Mouse (Mus musculus): ENCODE measurements around the gene Slc15a1. TPM values are rescaled to one million over a fixed set of nuclear protein-coding genes. Genes with fewer than 3 reads are reported as not detected.

Gene Slc15a1
- polyA plus RNA-seq (2012; rRNA removed) = 1.5 and 2.4 TPM in 2 replicates

DNA sequence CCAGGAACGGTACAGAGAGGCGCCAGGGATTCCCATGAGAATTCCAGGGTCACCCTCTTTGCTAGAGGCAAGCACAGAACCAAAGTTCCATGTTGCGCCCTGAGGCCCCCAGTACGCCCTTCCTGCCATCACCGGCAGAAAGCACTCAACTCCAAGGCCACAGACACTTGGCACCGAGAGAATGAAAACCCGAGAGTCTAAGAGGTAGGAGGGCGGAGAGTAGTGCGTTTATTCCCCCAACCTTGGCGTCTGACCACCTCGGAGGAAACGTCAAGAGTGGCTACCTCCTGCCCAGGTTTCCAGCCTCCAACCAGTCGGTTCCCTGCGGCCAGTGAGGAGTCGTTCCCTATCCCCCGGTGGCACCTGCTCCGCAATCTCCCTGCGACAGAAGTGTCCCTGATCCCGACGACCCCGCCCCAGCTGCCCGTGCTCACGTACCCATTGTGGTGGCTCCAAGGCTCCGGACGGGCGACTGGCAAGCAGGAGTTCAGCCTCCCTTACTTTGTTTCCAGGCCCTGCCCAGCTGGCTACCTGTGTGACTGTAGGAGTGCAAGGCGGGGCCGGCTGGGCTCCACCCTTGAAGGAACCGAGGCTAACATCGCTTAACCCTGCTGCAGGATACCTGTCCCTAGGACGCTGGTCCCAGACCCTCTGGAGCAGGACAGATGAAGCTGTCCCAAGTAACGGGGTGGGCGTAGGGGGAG, at the start of gene Slc15a1:
Gene Slc15a1, minus strand, starts transcription at position 472 of the 704 bp plus-strand sequence.
- Histone ChIP-seq H3K4me3 (replicated peaks; ENCODE audit: extremely low read depth, low read depth, low read length) (peak within 1 kb of the TSS; percentile 7), H3K4me1 (ENCODE audit: control insufficient read depth, insufficient read depth, low read length) (no peaks in the 10 kb centered on the region)
- WGBS = 15% methylated on average over 33 of the region's 33 CpGs
- TF ChIP-seq POLR2A (IDR thresholded peaks at IDR 0.05; ENCODE audit: borderline replicate concordance, extremely low read depth, low read depth, low read length) (peak; percentile 34; the same call in 1 of the 2 replicates), CTCF (IDR thresholded peaks at IDR 0.05; ENCODE audit: insufficient read depth, low read length) (no peak)
- DNase-seq = peak; percentile 34

GRCm38 (mm10) chr14:121553785-121554184, 48.7 kb upstream of the Slc15a1 start:
- TF ChIP-seq POLR2A (IDR thresholded peaks at IDR 0.05; ENCODE audit: borderline replicate concordance, extremely low read depth, low read depth, low read length) (no peak), CTCF (IDR thresholded peaks at IDR 0.05; ENCODE audit: insufficient read depth, low read length) (no peak)
- DNase-seq = no peak
- no peaks in the 10 kb centered on the region for H3K4me1 ChIP-seq (ENCODE audit: control insufficient read depth, insufficient read depth, low read length)
- no peak overlapping the region for H3K4me3 ChIP-seq (replicated peaks; ENCODE audit: extremely low read depth, low read depth, low read length)

DNA sequence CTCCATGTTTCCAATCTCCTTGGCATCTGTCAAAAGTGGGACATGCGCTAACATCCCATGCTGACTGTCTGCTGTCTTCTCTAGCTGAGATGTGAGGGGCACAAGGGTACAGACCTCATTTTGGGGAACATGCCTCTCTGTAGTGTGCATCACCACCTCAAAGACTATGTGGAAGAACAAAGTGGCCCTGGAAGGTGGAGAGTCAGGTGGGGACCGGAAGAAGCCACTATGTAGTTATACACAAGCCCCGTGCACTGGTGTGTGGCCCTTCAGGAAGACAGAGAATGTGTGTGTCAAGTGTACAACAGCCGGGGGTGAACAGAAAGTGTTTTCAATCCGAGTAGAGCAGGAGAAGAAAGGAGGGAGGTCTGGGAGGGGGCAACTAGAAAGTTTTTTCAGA, 47.5 kb upstream of the Slc15a1 start:
- DNase-seq = no peak
- WGBS = 80% methylated on average over 5 of the region's 5 CpGs
- Histone ChIP-seq H3K4me3 (replicated peaks; ENCODE audit: extremely low read depth, low read depth, low read length) (no peak overlapping the region), H3K4me1 (ENCODE audit: control insufficient read depth, insufficient read depth, low read length) (no peaks in the 10 kb centered on the region)
- TF ChIP-seq CTCF (IDR thresholded peaks at IDR 0.05; ENCODE audit: insufficient read depth, low read length) (no peak), POLR2A (IDR thresholded peaks at IDR 0.05; ENCODE audit: borderline replicate concordance, extremely low read depth, low read depth, low read length) (no peak)

- Histone ChIP-seq H3K4me3 (replicated peaks; ENCODE audit: extremely low read depth, low read depth, low read length) (no peak overlapping the region), H3K4me1 (ENCODE audit: control insufficient read depth, insufficient read depth, low read length) (no peaks in the 10 kb centered on the region; the same call in 1 of the 2 replicates)
- TF ChIP-seq CTCF (IDR thresholded peaks at IDR 0.05; ENCODE audit: insufficient read depth, low read length) = no peak
- TF ChIP-seq POLR2A (IDR thresholded peaks at IDR 0.05; ENCODE audit: borderline replicate concordance, extremely low read depth, low read depth, low read length) = no peak
- WGBS = 67% methylated on average over 6 of the region's 6 CpGs
- no peak for DNase-seq
Observed at GRCm38 (mm10) chr14:121549834-121550233, 44.8 kb upstream of the Slc15a1 start.

- WGBS = 52% methylated on average over 7 of the region's 7 CpGs
Observed at GRCm38 (mm10) chr14:121547745-121548144, 42.7 kb upstream of the Slc15a1 start.

GRCm38 (mm10) chr14:121546621-121547020, 41.6 kb upstream of the Slc15a1 start:
- 66% methylated on average over 5 of the region's 5 CpGs for WGBS
- DNase-seq = no peak
- Histone ChIP-seq H3K4me3 (replicated peaks; ENCODE audit: extremely low read depth, low read depth, low read length) (no peak overlapping the region), H3K4me1 (ENCODE audit: control insufficient read depth, insufficient read depth, low read length) (no peaks in the 10 kb centered on the region; the same call in 1 of the 2 replicates)
- TF ChIP-seq POLR2A (IDR thresholded peaks at IDR 0.05; ENCODE audit: borderline replicate concordance, extremely low read depth, low read depth, low read length) (no peak), CTCF (IDR thresholded peaks at IDR 0.05; ENCODE audit: insufficient read depth, low read length) (no peak)

More at GRCm38 (mm10) chr14:121547745-121548144, 42.7 kb upstream of the Slc15a1 start:
- TF ChIP-seq POLR2A (IDR thresholded peaks at IDR 0.05; ENCODE audit: borderline replicate concordance, extremely low read depth, low read depth, low read length) (no peak), CTCF (IDR thresholded peaks at IDR 0.05; ENCODE audit: insufficient read depth, low read length) (no peak)
- DNase-seq = no peak
- Histone ChIP-seq H3K4me1 (ENCODE audit: control insufficient read depth, insufficient read depth, low read length) (no peaks in the 10 kb centered on the region; the same call in 1 of the 2 replicates), H3K4me3 (replicated peaks; ENCODE audit: extremely low read depth, low read depth, low read length) (no peak overlapping the region)

- Histone ChIP-seq H3K4me1 (ENCODE audit: control insufficient read depth, insufficient read depth, low read length) (no peaks in the 10 kb centered on the region; the same call in 1 of the 2 replicates), H3K4me3 (replicated peaks; ENCODE audit: extremely low read depth, low read depth, low read length) (no peak overlapping the region)
- WGBS = 81% methylated on average over 14 of the region's 14 CpGs
- DNase-seq = no peak
- TF ChIP-seq POLR2A (IDR thresholded peaks at IDR 0.05; ENCODE audit: borderline replicate concordance, extremely low read depth, low read depth, low read length) (no peak), CTCF (IDR thresholded peaks at IDR 0.05; ENCODE audit: insufficient read depth, low read length) (no peak)
Observed at GRCm38 (mm10) chr14:121545551-121546331, 40.7 kb upstream of the Slc15a1 start.

DNA sequence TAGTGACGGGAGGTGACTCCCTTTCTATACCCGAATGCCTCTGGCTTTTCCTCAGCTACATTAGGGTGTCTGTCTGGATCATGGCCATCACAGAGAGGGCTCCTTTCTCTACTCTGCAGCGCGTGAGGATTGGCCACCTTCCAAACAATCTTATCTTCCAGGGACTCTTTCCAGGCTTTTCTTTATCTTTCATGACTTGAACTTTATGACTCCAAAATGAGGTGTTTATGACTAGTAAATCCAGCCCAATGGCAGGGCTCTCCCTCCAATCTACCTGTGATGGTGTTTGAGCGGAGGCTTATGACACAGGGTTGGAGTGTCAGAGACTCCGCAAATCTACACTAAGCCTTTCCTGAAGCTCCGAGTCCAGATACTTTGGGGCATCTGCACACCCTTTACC, 36.2 kb upstream of the Slc15a1 start:
- TF ChIP-seq POLR2A (IDR thresholded peaks at IDR 0.05; ENCODE audit: borderline replicate concordance, extremely low read depth, low read depth, low read length) = no peak
- TF ChIP-seq CTCF (IDR thresholded peaks at IDR 0.05; ENCODE audit: insufficient read depth, low read length) = no peak
- no peak overlapping the region for H3K4me3 ChIP-seq (replicated peaks; ENCODE audit: extremely low read depth, low read depth, low read length)
- DNase-seq = no peak
- no peaks in the 10 kb centered on the region for H3K4me1 ChIP-seq (ENCODE audit: control insufficient read depth, insufficient read depth, low read length)
- 60% methylated on average over 7 of the region's 7 CpGs for WGBS

DNA sequence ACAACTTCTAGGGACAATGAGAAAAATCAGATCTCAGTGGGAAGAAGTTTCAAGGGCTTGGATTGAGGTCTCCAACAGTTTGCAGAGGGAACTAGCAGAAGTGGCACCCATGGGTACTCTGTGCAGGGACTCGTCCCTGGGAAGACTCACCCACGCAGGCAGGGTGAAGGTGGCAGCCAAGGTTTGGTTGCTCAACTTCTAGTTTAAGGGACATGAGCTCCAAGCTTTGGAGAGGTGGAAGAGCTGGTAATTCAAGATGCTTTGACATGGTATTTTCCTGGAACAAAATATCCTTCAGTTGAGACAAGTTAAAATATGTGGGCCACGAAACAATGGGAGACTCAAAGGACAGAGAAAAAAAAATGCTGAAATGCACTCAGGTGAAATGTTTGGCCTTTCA, 29.4 kb upstream of the Slc15a1 start:
- TF ChIP-seq POLR2A (IDR thresholded peaks at IDR 0.05; ENCODE audit: borderline replicate concordance, extremely low read depth, low read depth, low read length) = no peak
- no peak for TF ChIP-seq CTCF (IDR thresholded peaks at IDR 0.05; ENCODE audit: insufficient read depth, low read length)
- H3K4me1 ChIP-seq (ENCODE audit: control insufficient read depth, insufficient read depth, low read length) = no peaks in the 10 kb centered on the region
- 66% methylated on average over 3 of the region's 3 CpGs for WGBS
- H3K4me3 ChIP-seq (replicated peaks; ENCODE audit: extremely low read depth, low read depth, low read length) = no peak overlapping the region
- DNase-seq = no peak
